Mouse (Mus musculus) frontal cortex, postnatal 14 days (tissue): Measurements from ENCODE around the gene Pbld2.

ENCODE experiments used
- DNase-seq, 2 experiments: peaks; one replicate each; pipeline ENCODE4 v3.0.0; 2022; ENCODE audit warnings: low spot score in 2 of 2

Pbld2 gene

DNA sequence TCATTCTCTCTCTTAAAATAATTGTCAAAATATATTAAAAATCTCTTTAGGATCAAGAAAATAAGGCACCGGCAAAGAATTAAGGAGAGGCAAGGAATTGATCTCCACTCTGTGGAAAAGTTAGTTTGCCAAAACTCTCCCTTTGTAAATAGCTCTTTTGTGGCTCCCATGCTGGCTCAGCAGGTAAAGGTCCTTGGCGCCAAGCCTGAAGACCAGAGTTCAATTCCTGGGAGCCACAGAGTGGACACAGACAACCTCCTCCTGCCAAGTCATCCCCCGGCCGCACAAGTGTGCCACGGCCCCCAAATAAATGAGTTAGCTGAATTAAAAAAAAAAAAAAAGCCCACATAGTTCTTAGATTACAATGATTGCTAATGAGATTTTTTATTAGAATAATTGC is 38.6 kb downstream of the Pbld2 start:
- DNase-seq: no peak

DNA sequence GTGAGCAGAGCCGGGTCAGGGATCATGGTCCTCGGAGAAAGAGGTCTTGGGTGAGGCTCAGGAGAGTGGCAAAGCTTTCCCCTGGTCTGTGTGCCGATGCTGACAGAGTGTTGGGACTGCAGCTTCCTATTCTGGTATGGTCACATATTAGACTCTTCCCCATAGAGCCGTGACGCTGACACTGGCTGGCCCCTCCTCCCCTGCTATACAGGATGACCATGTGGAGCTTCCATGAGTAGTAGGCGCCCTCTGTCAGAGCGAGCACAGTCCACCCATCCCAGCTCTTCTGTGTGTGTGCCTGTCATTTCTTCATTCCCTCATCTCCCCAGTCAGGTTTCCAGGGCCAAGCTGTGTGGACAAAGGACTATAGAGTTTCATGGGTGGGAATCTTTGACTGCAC is 39.2 kb downstream of the Pbld2 start:
- no peak for DNase-seq

DNA sequence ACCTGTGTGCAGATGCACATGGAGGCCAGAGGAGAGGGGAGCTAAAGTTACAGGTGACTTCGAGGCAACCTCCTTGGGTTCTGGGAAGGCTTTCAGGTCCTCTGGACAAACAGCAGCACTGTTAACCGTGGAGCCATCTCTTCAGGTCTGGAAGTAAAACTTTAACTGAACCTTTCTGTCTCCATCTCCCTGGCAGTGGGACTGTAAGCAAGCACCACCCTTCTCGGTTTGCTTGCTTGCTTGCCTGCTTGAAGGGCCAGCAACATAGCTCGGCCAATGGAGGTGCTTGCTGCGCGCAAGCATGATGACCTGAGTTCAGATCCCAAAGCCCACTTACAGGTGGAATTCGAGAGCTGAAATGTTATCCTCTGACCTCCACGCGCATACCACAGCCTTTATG is 40.4 kb downstream of the Pbld2 start:
- DNase-seq: no peak

DNA sequence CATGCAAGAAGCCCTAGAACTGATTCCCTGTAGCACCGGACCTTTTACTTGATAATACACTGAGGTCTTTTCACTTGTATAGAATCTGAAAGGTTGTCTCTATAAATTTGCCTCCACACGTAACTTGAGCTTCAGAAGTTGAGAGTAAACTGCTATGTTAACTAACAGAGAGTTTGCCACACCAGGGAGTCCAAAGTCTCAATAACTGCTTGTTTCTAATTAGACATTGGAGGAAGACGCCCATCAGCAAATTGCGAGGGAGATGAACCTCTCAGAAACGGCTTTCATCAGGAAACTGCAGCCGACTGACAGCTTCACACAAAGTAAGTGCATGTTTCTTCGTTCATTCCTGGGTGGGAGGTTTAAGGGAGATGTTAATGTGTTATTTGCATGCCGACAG is 41.4 kb downstream of the Pbld2 start:
- no peak for DNase-seq

GRCm38 (mm10) chr10:63065988-63066387 is 41.9 kb downstream of the Pbld2 start:
- peak; percentile 42 to 73 for DNase-seq

DNA sequence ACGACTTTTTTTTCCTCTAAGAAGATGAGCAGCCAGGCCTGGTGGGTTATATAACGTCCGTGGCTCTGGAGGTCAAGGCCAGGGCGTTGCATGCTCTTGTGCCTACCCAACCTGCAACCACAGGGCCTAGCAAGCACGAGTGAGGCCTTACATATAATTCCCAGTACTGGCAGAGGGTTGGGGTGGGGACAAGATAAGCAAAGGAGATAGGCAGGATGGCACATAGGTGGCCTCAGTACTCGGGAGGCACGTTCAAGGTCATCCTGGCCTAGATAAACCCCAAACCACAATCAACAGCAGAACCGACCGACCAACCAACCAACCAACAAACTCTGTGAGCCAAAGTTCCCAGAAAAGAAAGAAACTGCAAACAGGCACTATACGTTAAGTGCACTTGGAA is 62.2 kb downstream of the Pbld2 start:
- DNase-seq: no peak

DNA sequence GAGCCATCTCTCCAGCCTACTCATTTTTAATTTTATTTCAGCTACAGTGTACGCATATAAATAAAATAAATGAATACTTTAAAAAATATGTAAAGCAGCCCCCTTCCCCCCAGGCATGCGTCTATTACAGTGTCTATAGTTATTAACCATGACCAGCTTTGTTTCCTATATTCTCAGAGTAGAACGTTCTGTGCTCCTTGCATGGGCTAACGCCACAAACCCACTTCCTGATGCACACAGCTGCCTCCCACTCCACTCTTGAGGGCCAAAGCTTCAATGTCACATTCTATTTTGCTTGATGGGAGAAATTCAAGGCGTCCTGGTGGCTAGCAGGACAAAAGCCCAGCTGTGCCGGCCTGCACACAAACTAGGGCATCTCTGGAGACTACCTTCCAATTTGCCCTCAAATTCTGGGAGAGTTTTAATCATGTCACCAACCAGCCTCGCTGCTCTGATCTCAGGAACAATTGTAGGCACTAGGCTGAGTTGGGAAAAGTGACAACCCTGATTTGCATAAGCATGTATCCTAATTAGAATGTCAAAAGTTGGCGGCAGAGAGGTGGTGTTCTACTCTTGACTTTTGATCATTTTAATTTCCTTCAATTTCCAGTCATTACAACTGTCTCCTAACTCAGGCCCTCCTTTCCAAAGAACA is 65.1 kb downstream of the Pbld2 start:
- DNase-seq: no peak

GRCm38 (mm10) chr10:63089758-63090571 is 65.8 kb downstream of the Pbld2 start:
- no peak for DNase-seq

DNA sequence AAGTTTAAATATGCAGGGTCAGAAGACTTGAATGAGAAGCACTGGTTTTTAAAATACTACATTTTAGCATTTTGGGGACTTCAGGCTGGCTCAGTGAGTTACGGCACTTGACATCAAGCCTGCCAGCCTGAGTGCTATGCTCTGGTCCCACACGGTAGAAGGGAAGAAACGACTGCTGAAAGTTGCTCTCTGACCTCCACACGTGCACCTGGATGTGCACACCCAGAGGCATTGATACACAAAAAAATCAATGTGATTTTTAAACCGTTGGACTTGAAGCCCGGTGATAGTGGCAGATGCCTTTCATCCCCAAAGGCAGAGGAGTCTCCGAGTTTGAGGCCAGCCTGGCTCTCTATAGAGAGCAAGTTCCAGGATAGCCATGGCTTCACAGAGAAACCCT is 67.8 kb downstream of the Pbld2 start:
- no peak for DNase-seq

DNA sequence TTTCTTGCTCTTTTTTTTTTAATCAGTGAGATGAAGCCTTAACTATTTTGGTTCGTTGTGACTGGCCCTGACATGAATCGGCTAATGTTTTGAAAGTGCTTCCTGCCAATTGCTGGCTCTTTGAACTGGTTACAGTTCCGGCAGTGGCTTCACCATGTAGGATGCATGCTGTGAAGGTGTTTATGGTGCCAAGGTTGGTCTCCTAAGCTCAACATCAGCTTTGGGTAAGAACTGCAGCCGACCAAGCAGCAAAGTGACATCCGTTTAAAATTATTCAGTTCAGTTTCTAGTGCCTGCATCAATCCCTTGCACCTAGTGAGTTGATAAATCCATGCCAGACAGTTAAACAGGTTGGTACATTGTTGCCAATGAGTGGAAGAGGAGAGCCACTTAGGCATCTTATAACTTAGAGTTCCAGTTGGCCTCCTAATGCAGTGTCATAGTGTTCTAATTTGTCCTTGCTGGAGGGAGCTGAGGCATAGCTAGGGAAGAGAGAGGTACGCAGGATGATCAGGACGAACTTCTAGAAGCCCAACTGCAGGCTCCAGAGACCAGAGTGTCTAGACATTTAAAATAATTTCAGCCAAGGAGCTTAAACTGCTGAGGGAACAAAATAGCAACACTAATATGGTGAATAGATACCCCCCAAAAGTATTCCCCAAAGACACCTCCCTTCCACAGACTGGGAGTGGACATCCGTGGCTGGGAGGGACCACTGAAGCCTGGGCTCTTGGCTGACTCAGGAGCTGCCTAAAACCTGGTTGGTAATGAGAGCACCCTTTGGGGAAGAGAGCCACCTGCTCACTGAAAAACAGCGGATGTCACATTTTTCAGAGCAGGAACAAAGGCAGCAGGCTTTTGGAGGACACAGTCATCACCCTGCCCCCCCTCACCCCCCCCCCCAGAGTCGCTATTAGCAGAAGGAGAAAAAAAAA is 68.8 kb downstream of the Pbld2 start:
- DNase-seq: no peak

GRCm38 (mm10) chr10:63096757-63097156 is 72.6 kb downstream of the Pbld2 start:
- DNase-seq: no peak

DNA sequence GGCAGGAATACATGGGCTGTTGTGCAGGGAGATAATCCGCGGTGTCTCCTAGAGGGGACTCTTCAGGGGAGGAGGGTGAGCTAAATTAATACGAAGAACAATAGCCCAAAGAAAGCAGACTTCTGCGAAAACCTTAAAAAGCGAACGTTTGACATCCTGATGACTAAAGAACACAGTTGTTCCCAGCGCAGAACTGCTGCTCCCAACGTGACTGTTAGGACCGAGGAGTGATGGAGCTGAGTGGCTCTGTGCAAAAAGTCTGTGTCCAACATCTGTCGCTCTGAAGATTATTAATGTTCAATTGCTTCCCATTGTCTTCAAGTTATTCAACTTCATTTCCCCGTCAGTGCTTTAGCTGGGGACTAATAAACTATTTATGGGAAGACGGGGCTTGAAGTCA is 74.1 kb downstream of the Pbld2 start:
- DNase-seq: no peak

DNA sequence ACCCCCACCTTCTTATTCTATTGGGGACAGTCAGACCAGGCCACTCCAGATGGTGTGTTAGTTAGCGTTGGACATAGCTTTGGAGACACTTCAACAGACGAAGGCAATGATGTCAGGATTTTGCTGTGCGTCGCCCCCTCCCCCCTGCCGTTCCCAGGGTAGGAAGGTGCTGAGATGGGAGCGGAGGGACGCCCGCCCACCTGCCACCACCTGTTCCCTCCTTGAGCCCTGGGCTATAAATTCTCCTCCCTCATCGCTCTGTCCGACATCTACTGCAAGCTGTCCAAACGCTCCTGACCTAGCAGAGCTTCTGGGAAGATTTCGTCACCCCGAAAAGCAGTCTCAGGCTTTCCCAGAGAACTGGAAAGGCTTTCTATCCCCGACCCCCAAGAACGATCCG is 75.4 kb downstream of the Pbld2 start, which contains the start of gene Atoh7:
Gene Atoh7 (plus strand): TSS at position 131 of the 400 bp plus-strand sequence.
- DNase-seq: peak in 1 of 2 experiments; percentile 19

DNA sequence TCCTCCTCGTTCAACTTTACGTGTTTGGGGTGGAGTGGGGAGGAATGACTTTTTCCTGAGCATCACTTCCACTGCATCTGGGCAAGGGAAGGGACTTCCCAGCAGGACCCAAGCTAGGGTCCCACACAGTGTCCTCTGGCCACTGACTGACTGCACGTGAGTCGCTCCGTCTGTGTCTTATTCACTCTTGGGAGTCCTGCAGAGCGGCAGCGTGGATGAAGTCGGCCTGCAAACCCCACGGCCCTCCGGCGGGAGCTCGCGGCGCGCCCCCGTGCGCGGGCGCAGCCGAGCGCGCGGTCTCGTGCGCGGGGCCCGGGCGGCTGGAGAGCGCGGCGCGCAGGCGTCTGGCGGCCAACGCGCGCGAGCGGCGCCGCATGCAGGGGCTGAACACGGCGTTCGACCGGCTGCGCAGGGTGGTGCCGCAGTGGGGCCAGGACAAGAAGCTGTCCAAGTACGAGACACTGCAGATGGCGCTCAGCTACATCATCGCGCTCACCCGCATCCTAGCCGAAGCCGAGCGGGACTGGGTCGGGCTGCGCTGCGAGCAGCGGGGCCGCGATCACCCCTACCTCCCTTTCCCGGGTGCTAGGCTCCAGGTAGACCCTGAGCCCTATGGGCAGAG is 75.9 kb downstream of the Pbld2 start:
- peak; percentile 27 to 53 for DNase-seq

DNA sequence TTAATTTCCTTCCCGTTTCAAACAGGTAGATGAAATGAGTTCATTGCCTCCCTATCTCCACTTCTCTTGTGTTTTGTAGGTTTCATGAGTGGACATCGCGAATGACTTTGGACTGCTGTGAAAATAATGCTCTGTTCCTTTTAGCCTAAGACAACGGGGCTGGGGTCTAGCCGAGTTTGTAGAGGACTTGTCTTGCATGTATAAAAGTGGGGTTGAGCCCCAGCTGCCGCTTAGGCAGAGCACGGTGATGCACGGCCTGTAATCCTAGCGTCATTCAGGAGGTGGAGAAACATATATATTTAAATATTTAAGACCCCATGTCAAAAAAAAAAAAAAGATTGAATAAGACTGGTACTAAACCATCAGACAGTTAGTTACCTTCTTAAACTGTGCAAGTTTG is 76.5 kb downstream of the Pbld2 start:
- DNase-seq: no peak
